Mouse (Mus musculus): Measurements from ENCODE around the gene Fry.

Fry gene

GRCm38 (mm10) chr5:150118455-150119241 is at the start of gene Fry:
TSS of gene Fry (plus strand) at chr5:150118645.
- peak; percentile 86 for DNase-seq (ENCODE audit: low spot score)

- peak; percentile 7 for DNase-seq (ENCODE audit: low spot score)
Measured at GRCm38 (mm10) chr5:150070086-150070485, 48.4 kb upstream of the Fry start.

GRCm38 (mm10) chr5:150071738-150072137 is 46.7 kb upstream of the Fry start:
- no peak for DNase-seq (ENCODE audit: low spot score)

- DNase-seq (ENCODE audit: low spot score), result peak; percentile 19
Measured at GRCm38 (mm10) chr5:150079866-150080797, 38.3 kb upstream of the Fry start.

GRCm38 (mm10) chr5:150082696-150083095 is 35.7 kb upstream of the Fry start:
- DNase-seq (ENCODE audit: low spot score), result no peak

- DNase-seq (ENCODE audit: low spot score), result no peak
Measured at GRCm38 (mm10) chr5:150083190-150083589, 35.3 kb upstream of the Fry start.

- DNase-seq (ENCODE audit: low spot score), result no peak
Measured at GRCm38 (mm10) chr5:150097620-150098019, 20.8 kb upstream of the Fry start.

- DNase-seq (ENCODE audit: low spot score), result no peak
Measured at GRCm38 (mm10) chr5:150098754-150099153, 19.7 kb upstream of the Fry start.

GRCm38 (mm10) chr5:150101789-150102188 is 16.7 kb upstream of the Fry start:
- DNase-seq (ENCODE audit: low spot score), result no peak

- no peak for DNase-seq (ENCODE audit: low spot score)
Measured at GRCm38 (mm10) chr5:150106358-150106757, 12.1 kb upstream of the Fry start.

- DNase-seq (ENCODE audit: low spot score), result no peak
Measured at GRCm38 (mm10) chr5:150111236-150111635, 7.2 kb upstream of the Fry start.

GRCm38 (mm10) chr5:150114007-150114406 is 4.4 kb upstream of the Fry start:
- no peak for DNase-seq (ENCODE audit: low spot score)

GRCm38 (mm10) chr5:150114778-150115177 is 3.7 kb upstream of the Fry start:
- no peak for DNase-seq (ENCODE audit: low spot score)

GRCm38 (mm10) chr5:150115271-150116092 is 3.0 kb upstream of the Fry start:
- DNase-seq (ENCODE audit: low spot score), result no peak

- no peak for DNase-seq (ENCODE audit: low spot score)
Measured at GRCm38 (mm10) chr5:150116216-150116905, 2.1 kb upstream of the Fry start.

- DNase-seq (ENCODE audit: low spot score), result no peak
Measured at GRCm38 (mm10) chr5:150116906-150117216, 1.6 kb upstream of the Fry start.

- DNase-seq (ENCODE audit: low spot score), result no peak
Measured at GRCm38 (mm10) chr5:150118124-150118454, 356 bp upstream of the Fry start.

GRCm38 (mm10) chr5:150120676-150121075 is 2.2 kb downstream of the Fry start:
- no peak for DNase-seq (ENCODE audit: low spot score)

- DNase-seq (ENCODE audit: low spot score), result no peak
Measured at GRCm38 (mm10) chr5:150122095-150122494, 3.6 kb downstream of the Fry start.

- no peak for DNase-seq (ENCODE audit: low spot score)
Measured at GRCm38 (mm10) chr5:150122571-150122970, 4.1 kb downstream of the Fry start.

- no peak for DNase-seq (ENCODE audit: low spot score)
Measured at GRCm38 (mm10) chr5:150125920-150126319, 7.5 kb downstream of the Fry start.

- no peak for DNase-seq (ENCODE audit: low spot score)
Measured at GRCm38 (mm10) chr5:150128432-150128831, 10.0 kb downstream of the Fry start.
